Mouse (Mus musculus) kidney, embryonic 16.5 days (tissue): ENCODE data around the gene Zfp541. TPM values are rescaled to one million over a fixed set of nuclear protein-coding genes. Genes with fewer than 3 reads are reported as not detected.

Experiments
- ATAC-seq: fragments of 200-750 bp; cut with Nextera tagmentation; 2 replicates; pipeline ENCODE4 v1.8.0; 2017; ENCODE audit warnings: moderate TSS enrichment; ENCODE audit not compliant: low FRiP score, low TSS enrichment
- H3K27ac ChIP-seq: fragments of 300-500 bp; sonication (generic); 2 replicates; pipeline ENCODE4 v1.5.1; 2014; ENCODE audit warnings: low read length
- H3K27me3 ChIP-seq: fragments of 300-500 bp; sonication (generic); 2 replicates; pipeline ENCODE4 v1.6.1; 2014; ENCODE audit warnings: low read length, control low read depth, mixed read lengths; ENCODE audit not compliant: insufficient read depth
- H3K36me3 ChIP-seq: fragments of 300-500 bp; sonication (generic); 2 replicates; pipeline ENCODE4 v1.6.1; 2014; ENCODE audit warnings: low read length, control low read depth, mixed read lengths; ENCODE audit not compliant: insufficient read depth
- H3K4me1 ChIP-seq: fragments of 300-500 bp; sonication (generic); 2 replicates; pipeline ENCODE4 v1.6.1; 2014; ENCODE audit warnings: low read length, control low read depth, mixed read lengths; ENCODE audit not compliant: insufficient read depth
- H3K4me2 ChIP-seq: fragments of 300-500 bp; sonication (generic); replicated peaks from 2 replicates; pipeline ENCODE4 v1.6.1; 2014; ENCODE audit warnings: low read depth, low read length
- H3K4me3 ChIP-seq: fragments of 300-500 bp; sonication (generic); 2 replicates; pipeline ENCODE4 v1.5.1; 2014; ENCODE audit warnings: mild to moderate bottlenecking, low read length
- H3K9ac ChIP-seq: fragments of 300-500 bp; sonication (generic); replicated peaks from 2 replicates; pipeline ENCODE4 v1.6.1; 2014; ENCODE audit warnings: low read length
- H3K9me3 ChIP-seq: fragments of 300-500 bp; sonication (generic); 2 replicates; pipeline ENCODE4 v1.6.1; 2016; ENCODE audit warnings: low read length, control low read depth
- WGBS: fragments of 180-500 bp; shearing (Covaris S2); extraction: QIAGEN DNeasy Blood & Tissue Kit; methylation state at CpG from one replicate; pipeline ENCODE4 v1.1.7; 2014; 5-methylcytosine and 5-hydroxymethylcytosine counted together
- polyA plus RNA-seq: library from polyadenylated mRNA; unstranded; fragments of >200 nt; fragmentation: Nextera tagmentation; extraction: Ambion mirVana; gene quantifications from 2 replicates; pipeline ENCODE4 v1.2.1, GENCODE M21; 2015

Gene Zfp541
- polyA plus RNA-seq, 1 experiment from 2014 or later: 0.09 TPM

GRCm38 (mm10) chr7:16044531-16044930, 17.1 kb upstream of the Zfp541 start:
- Histone ChIP-seq H3K4me3 (no peak overlapping the region), H3K27ac (peak overlapping the region; percentile 21; the same call in 1 of the 2 replicates), H3K27me3 (no peaks in the 10 kb centered on the region), H3K36me3 (no peaks in the 10 kb centered on the region), H3K9me3 (no peaks in the 10 kb centered on the region), H3K9ac (peak overlapping the region; percentile 33; the same call in 1 of the 2 replicates), H3K4me1 (peaks cover 43% of the 10 kb centered on the region), H3K4me2 (no peak overlapping the region; the same call in 1 of the 2 replicates)
- 28% methylated on average over 5 of the region's 5 CpGs for WGBS
- ATAC-seq: no peak

GRCm38 (mm10) chr7:16045538-16045937, 16.1 kb upstream of the Zfp541 start:
- H3K27me3 ChIP-seq: no peaks in the 10 kb centered on the region
- H3K9me3 ChIP-seq: no peaks in the 10 kb centered on the region
- no peak for ATAC-seq
- peak overlapping the region; percentile 82 for H3K4me3 ChIP-seq
- no peaks in the 10 kb centered on the region for H3K36me3 ChIP-seq
- H3K27ac ChIP-seq: peak overlapping the region; percentile 97; the same call in 1 of the 2 replicates
- WGBS: 50% methylated on average over 2 of the region's 2 CpGs
- H3K4me1 ChIP-seq: peaks cover 51% of the 10 kb centered on the region
- H3K4me2 ChIP-seq: peak overlapping the region; percentile 87
- peak overlapping the region; percentile 96; the same call in 1 of the 2 replicates for H3K9ac ChIP-seq

GRCm38 (mm10) chr7:16046101-16046480, 15.5 kb upstream of the Zfp541 start:
- peak overlapping the region; percentile 82 for H3K4me3 ChIP-seq
- peaks cover 47% of the 10 kb centered on the region for H3K4me1 ChIP-seq
- 1% methylated on average over 7 of the region's 7 CpGs for WGBS
- peak overlapping the region; percentile 96 for H3K9ac ChIP-seq
- no peaks in the 10 kb centered on the region for H3K27me3 ChIP-seq
- peak; percentile 18 for ATAC-seq
- H3K9me3 ChIP-seq: no peaks in the 10 kb centered on the region
- peak overlapping the region; percentile 87 for H3K4me2 ChIP-seq
- H3K36me3 ChIP-seq: no peaks in the 10 kb centered on the region
- H3K27ac ChIP-seq: peak overlapping the region; percentile 97

- peak; percentile 20 for ATAC-seq
- H3K4me1 ChIP-seq: peaks cover 49% of the 10 kb centered on the region
- no peaks in the 10 kb centered on the region for H3K27me3 ChIP-seq
- no peaks in the 10 kb centered on the region for H3K9me3 ChIP-seq
- H3K36me3 ChIP-seq: no peaks in the 10 kb centered on the region
- H3K9ac ChIP-seq: peak overlapping the region; percentile 96
- H3K4me3 ChIP-seq: peak overlapping the region; percentile 82
- H3K27ac ChIP-seq: peak overlapping the region; percentile 97
- WGBS: under 1% methylated on average over 46 of the region's 46 CpGs
- H3K4me2 ChIP-seq: peak overlapping the region; percentile 87
These were observed 14.9 kb upstream of the Zfp541 start for GRCm38 (mm10) chr7:16046481-16047337.

- H3K4me1 ChIP-seq: peaks cover 53% of the 10 kb centered on the region
- under 1% methylated on average over 64 of the region's 69 CpGs for WGBS
- peak within 1 kb of the TSS; percentile 87 for H3K4me2 ChIP-seq
- H3K9ac ChIP-seq: peak within 1 kb of the TSS; percentile 96
- peak; percentile 68 for ATAC-seq
- H3K4me3 ChIP-seq: peak within 1 kb of the TSS; percentile 82
- no peaks in the 10 kb centered on the region for H3K27me3 ChIP-seq
- peak within 1 kb of the TSS; percentile 97 for H3K27ac ChIP-seq
- no peaks in the 10 kb centered on the region for H3K9me3 ChIP-seq
- H3K36me3 ChIP-seq: no peaks in the 10 kb centered on the region
These were observed 14.1 kb upstream of the Zfp541 start, which contains the start of gene Bicra for GRCm38 (mm10) chr7:16047338-16048146. Gene Bicra (minus strand): TSS chr7:16047921.

- Histone ChIP-seq H3K9ac (peak overlapping the region; percentile 96), H3K4me1 (peaks cover 52% of the 10 kb centered on the region), H3K4me2 (peak overlapping the region; percentile 87), H3K4me3 (peak overlapping the region; percentile 82), H3K27ac (peak overlapping the region; percentile 97), H3K36me3 (no peaks in the 10 kb centered on the region), H3K9me3 (no peaks in the 10 kb centered on the region), H3K27me3 (no peaks in the 10 kb centered on the region)
- ATAC-seq: peak; percentile 82
- WGBS: 0% methylated on average over 19 of the region's 20 CpGs
These were observed 13.4 kb upstream of the Zfp541 start for GRCm38 (mm10) chr7:16048164-16048564.

GRCm38 (mm10) chr7:16048675-16049575, 12.7 kb upstream of the Zfp541 start:
- no peaks in the 10 kb centered on the region for H3K36me3 ChIP-seq
- H3K9ac ChIP-seq: peak overlapping the region; percentile 96
- H3K4me1 ChIP-seq: peaks cover 51% of the 10 kb centered on the region
- H3K4me2 ChIP-seq: peak overlapping the region; percentile 87
- WGBS: 5% methylated on average over 36 of the region's 36 CpGs
- peak; percentile 21; the same call in 1 of the 2 replicates for ATAC-seq
- peak overlapping the region; percentile 82 for H3K4me3 ChIP-seq
- no peaks in the 10 kb centered on the region for H3K27me3 ChIP-seq
- no peaks in the 10 kb centered on the region for H3K9me3 ChIP-seq
- H3K27ac ChIP-seq: peak overlapping the region; percentile 97

- 75% methylated on average over 7 of the region's 7 CpGs for WGBS
- peak overlapping the region; percentile 97; the same call in 1 of the 2 replicates for H3K27ac ChIP-seq
These were observed 12.1 kb upstream of the Zfp541 start for GRCm38 (mm10) chr7:16049576-16049915.

GRCm38 (mm10) chr7:16050600-16050999, 11.0 kb upstream of the Zfp541 start:
- no peak overlapping the region for H3K27ac ChIP-seq
- peaks cover 34% of the 10 kb centered on the region for H3K4me1 ChIP-seq
- H3K9me3 ChIP-seq: no peaks in the 10 kb centered on the region
- H3K4me2 ChIP-seq: no peak overlapping the region
- H3K4me3 ChIP-seq: no peak overlapping the region
- no peaks in the 10 kb centered on the region for H3K27me3 ChIP-seq
- ATAC-seq: no peak
- no peaks in the 10 kb centered on the region for H3K36me3 ChIP-seq
- 92% methylated on average over 3 of the region's 3 CpGs for WGBS
- no peak overlapping the region for H3K9ac ChIP-seq

More at GRCm38 (mm10) chr7:16049576-16049915, 12.1 kb upstream of the Zfp541 start:
- H3K36me3 ChIP-seq: no peaks in the 10 kb centered on the region
- no peak for ATAC-seq
- H3K27me3 ChIP-seq: no peaks in the 10 kb centered on the region
- H3K4me3 ChIP-seq: peak overlapping the region; percentile 82
- H3K9me3 ChIP-seq: no peaks in the 10 kb centered on the region
- peak overlapping the region; percentile 87 for H3K4me2 ChIP-seq
- H3K4me1 ChIP-seq: peaks cover 44% of the 10 kb centered on the region
- peak overlapping the region; percentile 96 for H3K9ac ChIP-seq
